Mouse (Mus musculus) left cerebral cortex, adult 2 months (tissue): ENCODE results near the gene Peli2. TPM values are rescaled to one million over a fixed set of nuclear protein-coding genes. Genes with fewer than 3 reads are reported as not detected.

Experiments used
- DNase-seq, 2 experiments: peaks; one replicate each; pipeline ENCODE4 v3.0.0; 2021 to 2022; ENCODE audit warnings: low spot score in 2 of 2, mixed read lengths in 1 of 2; ENCODE audit errors: extremely low spot score in 1 of 2
- H3K27ac ChIP-seq: fragments of 200-600 bp; 2 replicates; pipeline ENCODE4 v1.8.1; 2022
- H3K4me3 ChIP-seq: fragments of 200-600 bp; 2 replicates; pipeline ENCODE4 v1.8.1; 2022
- CTCF ChIP-seq: fragments of 200-600 bp; IDR thresholded peaks from 2 replicates; pipeline ENCODE4 v1.8.1; 2022; ENCODE audit warnings: antibody characterized with exemption, mild to moderate bottlenecking, moderate library complexity
- intact Hi-C: fragments of 180-260 bp; cut with DNase I; formaldehyde crosslinking; loops from one replicate; pipeline ENCODE4 v1.15.1; 2025
- total RNA-seq, 2 experiments: library from RNA; stranded (reverse); gene quantifications; 2 replicates each; pipeline ENCODE4 v1.2.3; 2021

Peli2 gene
- total RNA-seq, 2 experiments from 2014 or later = 19.3 to 23.1 TPM

DNA sequence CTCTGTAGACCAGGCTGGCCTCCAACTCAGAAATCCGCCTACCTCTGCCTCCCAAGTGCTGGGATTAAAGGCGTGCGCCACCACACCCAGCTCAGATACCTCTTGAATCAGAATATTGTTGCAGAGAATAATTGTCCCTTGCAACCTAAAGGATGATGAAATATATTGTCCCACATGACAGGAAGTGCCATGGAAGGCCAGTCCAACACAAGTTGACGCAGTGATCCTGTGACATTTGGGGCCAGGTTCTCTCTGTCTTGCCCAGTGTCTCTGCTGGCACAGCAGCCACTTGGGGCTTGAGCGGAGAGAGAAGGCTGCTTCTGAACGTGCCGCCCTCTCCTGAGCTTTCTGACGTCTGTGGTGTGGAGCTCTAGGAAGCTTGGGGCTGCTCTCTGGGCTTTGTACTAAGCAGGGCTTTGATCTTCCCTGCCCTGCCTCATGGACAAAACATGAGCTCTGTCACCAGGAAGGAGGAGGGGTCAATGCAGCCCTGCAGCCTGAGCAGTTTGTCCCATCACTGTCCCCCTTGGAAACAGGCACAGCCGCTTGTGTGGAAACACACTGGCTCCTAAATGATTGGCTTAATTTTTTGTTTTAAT, 130.9 kb downstream of the Peli2 start:
- Histone ChIP-seq H3K4me3 (no peak overlapping the region), H3K27ac (no peak overlapping the region)
- intact Hi-C loops = no loop called here
- TF ChIP-seq CTCF = no peak
- no peak for DNase-seq

GRCm38 (mm10) chr14:48253183-48253582, 132.6 kb downstream of the Peli2 start:
- no peak for TF ChIP-seq CTCF
- H3K27ac ChIP-seq = no peak overlapping the region
- no peak for DNase-seq
- intact Hi-C loops = no loop called here
- H3K4me3 ChIP-seq = no peak overlapping the region

GRCm38 (mm10) chr14:48254696-48255095, 134.1 kb downstream of the Peli2 start:
- Histone ChIP-seq H3K4me3 (no peak overlapping the region), H3K27ac (no peak overlapping the region)
- no peak for TF ChIP-seq CTCF
- intact Hi-C loops = no loop called here
- no peak for DNase-seq

DNA sequence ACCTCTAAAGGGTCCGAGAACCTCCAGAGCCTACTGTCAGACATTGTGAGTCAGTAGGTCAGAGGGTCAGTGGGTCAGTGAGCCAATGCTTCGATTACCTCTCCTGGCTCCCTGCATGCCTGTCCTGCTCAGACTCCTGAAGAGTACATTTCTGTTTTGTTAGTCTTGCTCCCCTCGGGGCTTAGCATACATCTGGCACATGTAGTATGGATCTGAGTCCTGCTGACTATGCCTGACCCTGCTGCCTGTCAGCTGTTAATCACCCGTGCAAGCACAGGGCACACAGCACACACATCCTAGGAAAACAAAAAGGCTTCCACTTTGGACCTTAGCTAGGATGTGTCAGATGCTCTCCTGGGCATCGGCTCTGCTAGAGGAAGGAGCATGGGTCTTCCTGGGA, 134.7 kb downstream of the Peli2 start:
- no peak for DNase-seq
- Histone ChIP-seq H3K27ac (no peak overlapping the region), H3K4me3 (no peak overlapping the region)
- TF ChIP-seq CTCF = no peak
- intact Hi-C loops = no loop called here

- no peak for DNase-seq
- no peak overlapping the region for H3K4me3 ChIP-seq
- no peak overlapping the region for H3K27ac ChIP-seq
- intact Hi-C loops = no loop called here
- no peak for TF ChIP-seq CTCF
These were observed 137.1 kb downstream of the Peli2 start for GRCm38 (mm10) chr14:48257759-48258158.

GRCm38 (mm10) chr14:48258696-48259366, 138.2 kb downstream of the Peli2 start:
- TF ChIP-seq CTCF = no peak

GRCm38 (mm10) chr14:48263146-48263545, 142.5 kb downstream of the Peli2 start:
- DNase-seq = no peak
- H3K27ac ChIP-seq = no peak overlapping the region
- TF ChIP-seq CTCF = no peak
- no peak overlapping the region for H3K4me3 ChIP-seq
- intact Hi-C loops = no loop called here

More at GRCm38 (mm10) chr14:48258696-48259366, 138.2 kb downstream of the Peli2 start:
- no peak overlapping the region for H3K4me3 ChIP-seq
- intact Hi-C loops = no loop called here
- H3K27ac ChIP-seq = no peak overlapping the region
- DNase-seq = no peak

DNA sequence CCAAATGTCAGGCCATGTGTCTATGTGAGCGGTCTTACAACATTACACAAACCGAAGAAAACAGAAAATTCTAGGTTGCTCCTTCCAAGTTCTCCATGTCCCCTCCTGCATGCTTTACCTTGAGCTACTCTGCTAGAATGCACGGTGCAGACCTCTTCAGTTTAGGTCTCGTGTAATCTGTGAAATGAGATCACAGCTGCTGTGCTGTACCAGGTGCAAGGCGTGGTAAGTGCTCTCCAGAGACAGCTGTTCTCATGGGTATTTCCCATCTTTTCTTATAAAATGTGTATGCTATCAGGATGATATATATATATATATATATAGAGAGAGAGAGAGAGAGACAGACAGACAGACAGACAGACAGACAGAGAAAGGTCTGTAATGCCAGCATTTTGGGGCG, 146.1 kb downstream of the Peli2 start:
- intact Hi-C loops = no loop called here

GRCm38 (mm10) chr14:48278291-48278690, 157.7 kb downstream of the Peli2 start:
- intact Hi-C loops = no loop called here
- no peak overlapping the region for H3K27ac ChIP-seq
- no peak overlapping the region for H3K4me3 ChIP-seq
- TF ChIP-seq CTCF = no peak
- DNase-seq = no peak

More for the DNA sequence above, 146.1 kb downstream of the Peli2 start:
- no peak for DNase-seq
- Histone ChIP-seq H3K4me3 (no peak overlapping the region), H3K27ac (no peak overlapping the region)
- no peak for TF ChIP-seq CTCF

- peak; percentile 49 to 72 for DNase-seq
- intact Hi-C loops = loop anchor here (5.0 kb wide), 1 partner anchor 45 kb away; no protein-coding TSS in a partner anchor
- Histone ChIP-seq H3K4me3 (no peak overlapping the region), H3K27ac (no peak overlapping the region)
- TF ChIP-seq CTCF = no peak
These were observed 166.3 kb downstream of the Peli2 start for GRCm38 (mm10) chr14:48286949-48287348.

DNA sequence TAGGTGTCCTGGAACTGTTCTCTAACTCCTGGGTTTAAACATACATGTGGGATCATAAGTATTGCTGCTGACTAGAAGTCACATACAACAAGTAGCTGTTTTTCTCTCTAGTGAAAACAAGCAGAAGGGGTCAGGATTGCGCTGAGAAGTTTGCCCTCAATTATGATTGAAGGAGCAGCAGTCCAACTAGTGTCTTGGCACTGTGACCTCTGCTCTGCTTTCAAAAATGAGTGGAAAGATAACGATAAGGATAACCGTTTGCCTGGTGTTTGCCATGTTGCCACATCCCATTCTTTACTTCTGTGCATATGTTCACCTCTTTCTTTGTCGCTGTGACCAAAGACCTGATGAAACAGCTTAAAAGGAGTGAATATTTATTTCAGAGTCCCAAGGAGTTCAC, 167.0 kb downstream of the Peli2 start:
- no peak for DNase-seq
- Histone ChIP-seq H3K4me3 (no peak overlapping the region), H3K27ac (no peak overlapping the region)
- intact Hi-C loops = loop anchor here (5.0 kb wide), 1 partner anchor 45 kb away; no protein-coding TSS in a partner anchor
- TF ChIP-seq CTCF = no peak

DNA sequence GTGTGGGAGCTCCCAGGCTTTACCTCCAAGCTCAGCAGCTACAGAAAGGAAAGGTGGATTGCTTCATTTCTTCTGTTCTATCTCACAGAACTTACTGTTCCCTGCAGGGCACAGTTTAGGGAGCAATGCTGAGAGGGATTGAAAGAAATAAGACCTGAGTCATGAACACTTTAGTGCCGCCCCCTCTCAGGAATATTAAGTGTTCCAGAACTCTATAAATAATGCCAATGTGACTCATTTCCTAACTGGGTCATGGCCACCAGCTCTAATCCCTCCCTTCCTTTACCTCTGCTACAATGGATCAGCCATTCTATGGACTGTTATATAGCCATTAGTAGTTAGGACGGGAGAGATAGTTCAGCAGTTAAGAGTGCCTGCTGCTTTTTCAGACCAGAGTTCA, 168.0 kb downstream of the Peli2 start:
- Histone ChIP-seq H3K4me3 (no peak overlapping the region), H3K27ac (no peak overlapping the region)
- no peak for DNase-seq
- intact Hi-C loops = loop anchor here (5.0 kb wide), 1 partner anchor 44 kb away; no protein-coding TSS in a partner anchor
- no peak for TF ChIP-seq CTCF
